Mouse (Mus musculus): ENCODE results near the gene 4632433K11Rik. TPM values are rescaled to one million over a fixed set of nuclear protein-coding genes. Genes with fewer than 3 reads are reported as not detected.

4632433K11Rik gene
- 1.7 TPM for total RNA-seq (2023)

GRCm38 (mm10) chr7:5033818-5034217 is at the start of gene 4632433K11Rik:
Gene 4632433K11Rik (plus strand): TSS chr7:5034118.

GRCm38 (mm10) chr7:4996003-4996895 is 37.7 kb upstream of the 4632433K11Rik start, which contains the start of gene Zfp579:
Gene Zfp579 (minus strand): TSS chr7:4996158.

GRCm38 (mm10) chr7:5014251-5015117 is 19.4 kb upstream of the 4632433K11Rik start, which contains the start of the genes Zfp524 and Fiz1:
Gene Zfp524 (plus strand): TSS chr7:5014415.
Gene Fiz1 (minus strand): TSS chr7:5014697.

GRCm38 (mm10) chr7:5015118-5016001 is 18.6 kb upstream of the 4632433K11Rik start, which contains the start of gene Gm44973:
Gene Gm44973 (plus strand): TSS chr7:5015496.

GRCm38 (mm10) chr7:5020000-5020681 is 13.8 kb upstream of the 4632433K11Rik start, which contains the start of the genes Zfp865 and Ccdc106:
Gene Zfp865 (plus strand): TSS chr7:5020376.
Gene Ccdc106 (plus strand): TSS chr7:5020553.

GRCm38 (mm10) chr7:5038109-5038732 is 4.3 kb downstream of the 4632433K11Rik start, which contains the start of gene Zfp784:
Gene Zfp784 (minus strand): TSS chr7:5038446.

GRCm38 (mm10) chr7:5051193-5052192 is 17.6 kb downstream of the 4632433K11Rik start, which contains the start of gene Zfp580:
Gene Zfp580 (plus strand): TSS chr7:5051538.

GRCm38 (mm10) chr7:5061774-5062359 is 27.9 kb downstream of the 4632433K11Rik start, which contains the start of gene U2af2:
Gene U2af2 (plus strand): TSS chr7:5062143.

GRCm38 (mm10) chr7:5080010-5080751 is 46.3 kb downstream of the 4632433K11Rik start, which contains the start of gene Epn1:
Gene Epn1 (plus strand): TSS chr7:5080235.

Other genes starting within 250 kb of the 4632433K11Rik start
- gene Tmem238, start 244.5 kb upstream of the 4632433K11Rik start, total RNA-seq (2023): 1.7 TPM
- 1,948 TPM for gene Rpl28, start 241.2 kb upstream of the 4632433K11Rik start, total RNA-seq (2023)
- 177 TPM for gene Ube2s, start 221.5 kb upstream of the 4632433K11Rik start, total RNA-seq (2023)
- 0.44 TPM for gene Shisa7, start 189.4 kb upstream of the 4632433K11Rik start, total RNA-seq (2023)
- gene Isoc2b, start 163.9 kb upstream of the 4632433K11Rik start, total RNA-seq (2023): 5.8 TPM
- gene Isoc2a, start 157.0 kb upstream of the 4632433K11Rik start, total RNA-seq (2023): 9.6 TPM
- not detected for gene Gm36210, start 127.6 kb upstream of the 4632433K11Rik start, total RNA-seq (2023)
- gene Zfp628, start 118.9 kb upstream of the 4632433K11Rik start, total RNA-seq (2023): 42.6 TPM
- 12.2 TPM for gene Nat14, start 112.1 kb upstream of the 4632433K11Rik start, total RNA-seq (2023)
- 0.38 TPM for gene Ssc5d, start 108.3 kb upstream of the 4632433K11Rik start, total RNA-seq (2023)
- gene Sbk2, start 69.7 kb upstream of the 4632433K11Rik start, total RNA-seq (2023): 0.23 TPM
- gene Sbk3, start 63.0 kb upstream of the 4632433K11Rik start, total RNA-seq (2023): not detected
- 28.5 TPM for gene Zfp579, start 38.0 kb upstream of the 4632433K11Rik start, total RNA-seq (2023)
- gene Zfp524, start 19.7 kb upstream of the 4632433K11Rik start, total RNA-seq (2023): 10.3 TPM
- gene Fiz1, start 19.4 kb upstream of the 4632433K11Rik start, total RNA-seq (2023): 59.9 TPM
- gene Gm44973, start 18.6 kb upstream of the 4632433K11Rik start, total RNA-seq (2023): not detected
- gene Zfp865, start 13.7 kb upstream of the 4632433K11Rik start, total RNA-seq (2023): 59.4 TPM
- 0.23 TPM for gene Ccdc106, start 13.6 kb upstream of the 4632433K11Rik start, total RNA-seq (2023)
- gene Zfp784, start 4.3 kb downstream of the 4632433K11Rik start, total RNA-seq (2023): 7.5 TPM
- gene Zfp580, start 17.4 kb downstream of the 4632433K11Rik start, total RNA-seq (2023): 2.5 TPM
- 436 TPM for gene U2af2, start 28.0 kb downstream of the 4632433K11Rik start, total RNA-seq (2023)
- gene Epn1, start 46.1 kb downstream of the 4632433K11Rik start, total RNA-seq (2023): 114 TPM
- not detected for gene Rfpl4, start 82.8 kb downstream of the 4632433K11Rik start, total RNA-seq (2023)
- gene Rasl2-9, start 91.8 kb downstream of the 4632433K11Rik start, total RNA-seq (2023): not detected
- not detected for gene Vmn1r55, start 115.6 kb downstream of the 4632433K11Rik start, total RNA-seq (2023)
- gene Vmn1r56, start 162.6 kb downstream of the 4632433K11Rik start, total RNA-seq (2023): not detected
- not detected for gene Vmn1r57, start 184.4 kb downstream of the 4632433K11Rik start, total RNA-seq (2023)